Mouse (Mus musculus): ENCODE results near the gene Mars.

DNA sequence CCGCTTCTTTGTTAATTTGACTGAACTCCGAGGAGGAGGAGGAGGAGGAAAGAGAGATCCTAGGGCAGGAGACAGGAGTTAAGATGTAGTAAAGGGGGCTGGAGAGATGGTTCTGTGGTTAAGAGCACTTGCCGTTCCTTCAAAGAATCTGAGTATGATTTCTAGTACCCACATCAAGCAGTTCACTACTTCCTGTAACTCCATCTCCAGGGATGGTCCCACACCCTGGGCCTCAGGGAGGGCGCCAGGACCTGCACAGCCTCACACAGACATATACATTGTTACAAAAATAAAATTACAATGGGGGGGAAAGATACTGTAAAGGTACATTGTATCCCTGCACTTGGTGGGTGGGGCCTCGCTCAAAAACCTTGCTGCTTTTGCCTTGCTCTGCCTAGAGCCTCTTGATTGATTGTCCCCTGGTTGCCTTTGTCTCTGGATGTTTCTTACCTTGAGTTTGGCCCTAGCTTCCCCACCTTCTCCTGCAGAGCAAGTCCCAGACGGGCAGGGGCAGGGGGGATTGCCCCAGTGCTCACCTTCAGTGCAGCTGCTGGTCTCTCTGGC lies 26.0 kb upstream of the Mars start:
- no peak for TF ChIP-seq USF1 (IDR thresholded peaks at IDR 0.05; ENCODE audit: low read depth, low read length)
- TF ChIP-seq POLR2A (IDR thresholded peaks at IDR 0.05; ENCODE audit: control insufficient read depth in 1 of 2, insufficient read depth in 1 of 2, low read depth in 1 of 2, low read length in 2 of 2, poor library complexity in 1 of 2): no peak
- no peak for TF ChIP-seq TAL1 (IDR thresholded peaks at IDR 0.05; ENCODE audit: low read length)
- TF ChIP-seq CTCF (IDR thresholded peaks at IDR 0.05 in 2 of 3, conservative IDR thresholded peaks at IDR 0.05 in 1 of 3; ENCODE audit: control insufficient read depth in 1 of 3, insufficient read depth in 1 of 3, low read depth in 2 of 3, low read length in 3 of 3, poor library complexity in 1 of 3, severe bottlenecking in 1 of 3): no peak
- no peak for TF ChIP-seq EP300 (IDR thresholded peaks at IDR 0.05; ENCODE audit: low read depth in 1 of 2, low read length in 2 of 2)
- TF ChIP-seq ELF1 (IDR thresholded peaks at IDR 0.05; ENCODE audit: low read depth, low read length): no peak
- no peak for TF ChIP-seq GATA1 (IDR thresholded peaks at IDR 0.05; ENCODE audit: low read depth, low read length)
- no peak for TF ChIP-seq POLR2AphosphoS2 (IDR thresholded peaks at IDR 0.05; ENCODE audit: low read length)
- TF ChIP-seq CHD2 (IDR thresholded peaks at IDR 0.05; ENCODE audit: low read length): no peak
